Mouse (Mus musculus): ENCODE data around the gene Slc9a9. TPM values are rescaled to one million over a fixed set of nuclear protein-coding genes. Genes with fewer than 3 reads are reported as not detected.

Gene Slc9a9
- polyA plus RNA-seq, 1 experiment, result 127 TPM

- H3K27ac ChIP-seq (ENCODE audit: insufficient read depth, low read depth, low read length), result peak overlapping the region; percentile 98
- H3K4me3 ChIP-seq (ENCODE audit: insufficient read depth, low read length), result no peak overlapping the region
- TF ChIP-seq CTCF (IDR thresholded peaks at IDR 0.05; ENCODE audit: low read depth, low read length) (no peak), POLR2A (IDR thresholded peaks at IDR 0.05; ENCODE audit: borderline replicate concordance, low read depth, low read length) (no peak)
- peaks cover 60% of the 10 kb centered on the region for H3K4me1 ChIP-seq (ENCODE audit: control insufficient read depth, insufficient read depth, low read length)
These were observed 26.9 kb downstream of the Slc9a9 start for GRCm38 (mm10) chr9:94696539-94697079.

- no peak for TF ChIP-seq POLR2A (IDR thresholded peaks at IDR 0.05; ENCODE audit: borderline replicate concordance, low read depth, low read length)
- no peak for TF ChIP-seq CTCF (IDR thresholded peaks at IDR 0.05; ENCODE audit: low read depth, low read length)
- H3K4me3 ChIP-seq (ENCODE audit: insufficient read depth, low read length), result no peak overlapping the region
- H3K4me1 ChIP-seq (ENCODE audit: control insufficient read depth, insufficient read depth, low read length), result peaks cover 48% of the 10 kb centered on the region
- H3K27ac ChIP-seq (ENCODE audit: insufficient read depth, low read depth, low read length), result peak overlapping the region; percentile 40; the same call in 1 of the 2 replicates
These were observed 28.5 kb downstream of the Slc9a9 start for GRCm38 (mm10) chr9:94698175-94698574.

- Histone ChIP-seq H3K27ac (ENCODE audit: insufficient read depth, low read depth, low read length) (no peak overlapping the region), H3K4me1 (ENCODE audit: control insufficient read depth, insufficient read depth, low read length) (peaks cover 26% of the 10 kb centered on the region), H3K4me3 (ENCODE audit: insufficient read depth, low read length) (no peak overlapping the region)
- TF ChIP-seq POLR2A (IDR thresholded peaks at IDR 0.05; ENCODE audit: borderline replicate concordance, low read depth, low read length), result no peak
- no peak for TF ChIP-seq CTCF (IDR thresholded peaks at IDR 0.05; ENCODE audit: low read depth, low read length)
These were observed 30.8 kb downstream of the Slc9a9 start for GRCm38 (mm10) chr9:94700549-94700948.

GRCm38 (mm10) chr9:94701193-94701869, 31.6 kb downstream of the Slc9a9 start:
- TF ChIP-seq POLR2A (IDR thresholded peaks at IDR 0.05; ENCODE audit: borderline replicate concordance, low read depth, low read length) (no peak), CTCF (IDR thresholded peaks at IDR 0.05; ENCODE audit: low read depth, low read length) (no peak)
- Histone ChIP-seq H3K4me1 (ENCODE audit: control insufficient read depth, insufficient read depth, low read length) (peaks cover 19% of the 10 kb centered on the region), H3K4me3 (ENCODE audit: insufficient read depth, low read length) (no peak overlapping the region), H3K27ac (ENCODE audit: insufficient read depth, low read depth, low read length) (no peak overlapping the region)

- Histone ChIP-seq H3K27ac (ENCODE audit: insufficient read depth, low read depth, low read length) (no peak overlapping the region), H3K4me3 (ENCODE audit: insufficient read depth, low read length) (no peak overlapping the region), H3K4me1 (ENCODE audit: control insufficient read depth, insufficient read depth, low read length) (peaks cover 13% of the 10 kb centered on the region)
- TF ChIP-seq CTCF (IDR thresholded peaks at IDR 0.05; ENCODE audit: low read depth, low read length) (no peak), POLR2A (IDR thresholded peaks at IDR 0.05; ENCODE audit: borderline replicate concordance, low read depth, low read length) (no peak)
These were observed 32.4 kb downstream of the Slc9a9 start for GRCm38 (mm10) chr9:94701965-94702634.

- TF ChIP-seq POLR2A (IDR thresholded peaks at IDR 0.05; ENCODE audit: borderline replicate concordance, low read depth, low read length), result no peak
- TF ChIP-seq CTCF (IDR thresholded peaks at IDR 0.05; ENCODE audit: low read depth, low read length), result no peak
- Histone ChIP-seq H3K4me3 (ENCODE audit: insufficient read depth, low read length) (no peak overlapping the region), H3K4me1 (ENCODE audit: control insufficient read depth, insufficient read depth, low read length) (peaks cover 7% of the 10 kb centered on the region), H3K27ac (ENCODE audit: insufficient read depth, low read depth, low read length) (no peak overlapping the region)
These were observed 35.5 kb downstream of the Slc9a9 start for GRCm38 (mm10) chr9:94704986-94705757.

GRCm38 (mm10) chr9:94705758-94706026, 36.0 kb downstream of the Slc9a9 start:
- no peak for TF ChIP-seq POLR2A (IDR thresholded peaks at IDR 0.05; ENCODE audit: borderline replicate concordance, low read depth, low read length)
- TF ChIP-seq CTCF (IDR thresholded peaks at IDR 0.05; ENCODE audit: low read depth, low read length), result no peak
- H3K4me1 ChIP-seq (ENCODE audit: control insufficient read depth, insufficient read depth, low read length), result peaks cover 7% of the 10 kb centered on the region
- H3K27ac ChIP-seq (ENCODE audit: insufficient read depth, low read depth, low read length), result no peak overlapping the region
- no peak overlapping the region for H3K4me3 ChIP-seq (ENCODE audit: insufficient read depth, low read length)

GRCm38 (mm10) chr9:94712084-94712483, 42.4 kb downstream of the Slc9a9 start:
- Histone ChIP-seq H3K27ac (ENCODE audit: insufficient read depth, low read depth, low read length) (no peak overlapping the region), H3K4me1 (ENCODE audit: control insufficient read depth, insufficient read depth, low read length) (peaks cover 13% of the 10 kb centered on the region), H3K4me3 (ENCODE audit: insufficient read depth, low read length) (no peak overlapping the region)
- TF ChIP-seq POLR2A (IDR thresholded peaks at IDR 0.05; ENCODE audit: borderline replicate concordance, low read depth, low read length) (no peak), CTCF (IDR thresholded peaks at IDR 0.05; ENCODE audit: low read depth, low read length) (no peak)

- TF ChIP-seq CTCF (IDR thresholded peaks at IDR 0.05; ENCODE audit: low read depth, low read length), result no peak
- H3K27ac ChIP-seq (ENCODE audit: insufficient read depth, low read depth, low read length), result no peak overlapping the region
- peaks cover 9% of the 10 kb centered on the region for H3K4me1 ChIP-seq (ENCODE audit: control insufficient read depth, insufficient read depth, low read length)
- H3K4me3 ChIP-seq (ENCODE audit: insufficient read depth, low read length), result no peak overlapping the region
These were observed 47.0 kb downstream of the Slc9a9 start for GRCm38 (mm10) chr9:94716695-94717094.

- Histone ChIP-seq H3K4me3 (ENCODE audit: insufficient read depth, low read length) (no peak overlapping the region), H3K27ac (ENCODE audit: insufficient read depth, low read depth, low read length) (no peak overlapping the region), H3K4me1 (ENCODE audit: control insufficient read depth, insufficient read depth, low read length) (no peaks in the 10 kb centered on the region)
- TF ChIP-seq CTCF (IDR thresholded peaks at IDR 0.05; ENCODE audit: low read depth, low read length) (no peak), POLR2A (IDR thresholded peaks at IDR 0.05; ENCODE audit: borderline replicate concordance, low read depth, low read length) (no peak)
These were observed 53.9 kb downstream of the Slc9a9 start for GRCm38 (mm10) chr9:94723631-94724030.
